Mouse (Mus musculus) small intestine, adult 2 months (tissue): Measurements from ENCODE around the gene Defb48.

Experiments used
- CTCF ChIP-seq: fragments of 200-500 bp; IDR thresholded peaks from 2 replicates; pipeline ENCODE4 v1.5.1; 2012; ENCODE audit warnings: low read depth, mild to moderate bottlenecking, control low read depth, inconsistent platforms, low read length, moderate library complexity, mixed read lengths; ENCODE audit not compliant: insufficient replicate concordance, insufficient read length; ENCODE audit errors: extremely low read depth
- POLR2A ChIP-seq: fragments of 200-500 bp; IDR thresholded peaks from 2 replicates; pipeline ENCODE4 v1.6.1; 2012; ENCODE audit warnings: low read depth, mild to moderate bottlenecking, control low read depth, inconsistent platforms, low read length, moderate library complexity

GRCm38 (mm10) chr14:62946794-62947193 lies 37.5 kb downstream of the Defb48 start:
- TF ChIP-seq CTCF: no peak
- TF ChIP-seq POLR2A: no peak
